Mouse (Mus musculus) cerebellum, adult 2 months (tissue): ENCODE data around the gene Olfr672.

ENCODE experiments used
- CTCF ChIP-seq: fragments of 200-500 bp; IDR thresholded peaks from 2 replicates; pipeline ENCODE4 v1.5.1; 2011; ENCODE audit warnings: low read depth, mild to moderate bottlenecking, control low read depth, low read length, moderate library complexity, borderline replicate concordance; ENCODE audit not compliant: insufficient read depth
- POLR2A ChIP-seq: fragments of 200-500 bp; IDR thresholded peaks from 2 replicates; pipeline ENCODE4 v1.6.1; 2011; ENCODE audit warnings: low read length, control low read depth, borderline replicate concordance; ENCODE audit not compliant: insufficient read depth

DNA sequence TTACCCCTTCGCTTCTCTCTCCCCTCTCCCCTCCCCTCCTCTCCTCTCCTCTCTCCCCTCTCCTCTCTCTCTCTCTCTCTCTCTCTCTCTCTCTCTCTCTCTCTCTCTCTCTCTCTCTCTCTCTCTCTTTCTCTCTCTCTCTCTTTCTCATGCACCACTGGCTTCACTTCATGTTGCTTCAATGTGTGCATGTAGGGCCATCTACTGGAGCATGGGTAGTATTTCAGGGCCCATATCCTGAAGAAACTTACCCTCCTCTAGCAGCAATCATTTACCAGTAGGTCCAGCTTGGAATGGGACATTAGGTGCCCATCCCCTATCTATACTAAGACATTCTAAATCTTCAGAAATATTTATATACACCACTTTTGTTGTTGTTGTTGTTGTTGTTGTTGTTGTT, 20.7 kb upstream of the Olfr672 start:
- no peak for TF ChIP-seq CTCF
- no peak for TF ChIP-seq POLR2A
